Mouse (Mus musculus) embryonic fibroblast, embryonic 13.5 days (primary cell): ENCODE data around the gene Isoc2b. TPM values are rescaled to one million over a fixed set of nuclear protein-coding genes. Genes with fewer than 3 reads are reported as not detected.
A peak's percentile ranks its signal among the peaks of the same experiment; 100 is the strongest.
"Not testable (repeated sequence)": the region's sequence is repeated elsewhere in the genome, so short reads cannot be mapped to it uniquely, and the experiment has no call there.

ENCODE experiments used
- H3K27ac ChIP-seq: 2 replicates; pipeline ENCODE4 v1.5.1; 2012; ENCODE audit warnings: low read length, control low read depth, inconsistent platforms; ENCODE audit not compliant: insufficient read depth
- H3K4me1 ChIP-seq: 2 replicates; pipeline ENCODE4 v1.6.1; 2011; ENCODE audit warnings: low read length; ENCODE audit not compliant: control insufficient read depth, insufficient read depth
- H3K4me3 ChIP-seq: 2 replicates; pipeline ENCODE4 v1.5.1; 2011; ENCODE audit warnings: mild to moderate bottlenecking, control low read depth, low read length; ENCODE audit not compliant: insufficient read depth
- CTCF ChIP-seq: IDR thresholded peaks from 2 replicates; pipeline ENCODE4 v1.5.1; 2011; ENCODE audit warnings: mild to moderate bottlenecking, control low read depth, low read length, moderate library complexity, borderline replicate concordance; ENCODE audit not compliant: insufficient read depth
- POLR2A ChIP-seq: IDR thresholded peaks from 2 replicates; pipeline ENCODE4 v1.6.1; 2011; ENCODE audit warnings: low read depth, mild to moderate bottlenecking, control low read depth, low read length, moderate library complexity
- polyA plus RNA-seq: library from polyadenylated mRNA; stranded (reverse); fragments of >200 nt; gene quantifications from 2 replicates; pipeline ENCODE4 v1.2.4, GENCODE M21; 2011; ENCODE audit warnings: low read depth; ENCODE audit not compliant: missing spikeins, insufficient read length

The Isoc2b gene
- polyA plus RNA-seq, 1 experiment, result 13.3 TPM

GRCm38 (mm10) chr7:4901171-4901570 lies 31.1 kb upstream of the Isoc2b start:
- H3K4me3 ChIP-seq, result no peak overlapping the region
- no peak overlapping the region for H3K27ac ChIP-seq
- TF ChIP-seq CTCF (no peak), POLR2A (no peak)
- no peaks in the 10 kb centered on the region for H3K4me1 ChIP-seq

GRCm38 (mm10) chr7:4900523-4900851 lies 30.4 kb upstream of the Isoc2b start:
- H3K4me1 ChIP-seq, result no peaks in the 10 kb centered on the region
- no peak for TF ChIP-seq CTCF
- no peak for TF ChIP-seq POLR2A
- no peak overlapping the region for H3K4me3 ChIP-seq
- H3K27ac ChIP-seq, result no peak overlapping the region

GRCm38 (mm10) chr7:4899649-4900522 lies 29.8 kb upstream of the Isoc2b start:
- Histone ChIP-seq H3K4me1 (no peaks in the 10 kb centered on the region), H3K4me3 (no peak overlapping the region), H3K27ac (no peak overlapping the region)
- no peak for TF ChIP-seq CTCF
- no peak for TF ChIP-seq POLR2A

GRCm38 (mm10) chr7:4898851-4899648 lies 29.0 kb upstream of the Isoc2b start:
- TF ChIP-seq CTCF, result no peak
- TF ChIP-seq POLR2A, result no peak
- Histone ChIP-seq H3K4me3 (no peak overlapping the region), H3K27ac (no peak overlapping the region), H3K4me1 (no peaks in the 10 kb centered on the region)

- Histone ChIP-seq H3K27ac (no peak overlapping the region), H3K4me3 (no peak overlapping the region), H3K4me1 (no peaks in the 10 kb centered on the region)
- TF ChIP-seq POLR2A, result no peak
- no peak for TF ChIP-seq CTCF
Measured at GRCm38 (mm10) chr7:4895186-4895585, 25.1 kb upstream of the Isoc2b start.

GRCm38 (mm10) chr7:4886680-4887079 lies 16.6 kb upstream of the Isoc2b start:
- Histone ChIP-seq H3K27ac (no peak overlapping the region), H3K4me1 (no peaks in the 10 kb centered on the region), H3K4me3 (no peak overlapping the region)
- TF ChIP-seq POLR2A (no peak), CTCF (no peak)

GRCm38 (mm10) chr7:4879036-4879435 lies 9.0 kb upstream of the Isoc2b start:
- not testable (repeated sequence) for H3K4me3 ChIP-seq, H3K4me1 ChIP-seq, H3K27ac ChIP-seq

GRCm38 (mm10) chr7:4878186-4878585 lies 8.1 kb upstream of the Isoc2b start:
- Histone ChIP-seq H3K4me1 (no peaks in the 10 kb centered on the region), H3K4me3 (no peak overlapping the region), H3K27ac (no peak overlapping the region)
- TF ChIP-seq POLR2A (no peak), CTCF (no peak)

GRCm38 (mm10) chr7:4877226-4877625 lies 7.2 kb upstream of the Isoc2b start:
- H3K4me3 ChIP-seq, result peak overlapping the region; percentile 51
- no peak overlapping the region for H3K27ac ChIP-seq

GRCm38 (mm10) chr7:4876753-4877221 lies 6.7 kb upstream of the Isoc2b start, which contains the start of gene Isoc2a:
TSS of gene Isoc2a (plus strand) at chr7:4877153.
- H3K27ac ChIP-seq, result no peak within 1 kb of the TSS
- H3K4me3 ChIP-seq, result peak within 1 kb of the TSS; percentile 51
- peak; percentile 90 for TF ChIP-seq POLR2A
- no peak for TF ChIP-seq CTCF
- H3K4me1 ChIP-seq, result no peaks in the 10 kb centered on the region

More at GRCm38 (mm10) chr7:4877226-4877625, 7.2 kb upstream of the Isoc2b start:
- TF ChIP-seq POLR2A, result no peak
- TF ChIP-seq CTCF, result no peak
- H3K4me1 ChIP-seq, result no peaks in the 10 kb centered on the region
